10 mouse cellular contexts compared by ENCODE assay signal in genomic region chr7:101650565-101650964, GRCm38 (mm10). TPM values are rescaled to one million over a fixed set of nuclear protein-coding genes. Genes with fewer than 3 reads are reported as not detected.
DNase-seq lines count a peak whose midpoint lies in the region; ATAC-seq and TF ChIP-seq lines count a peak whose summit lies in the region.
"Had no signal": no experiment of that assay in that cellular context is flagged by ENCODE, and none has a peak within 500 bp of the region (broad histone marks: within the 10 kb centered on the region; RNA-seq: fewer than 3 reads in every experiment).

No protein-coding gene starts in this region.

- DNase-seq in adrenal gland, postnatal 36 days = peak; percentile 19 to 36
- DNase-seq in adrenal gland, postnatal 25 days = no peak
- peak in 1 of 2 experiments; percentile 48 for DNase-seq in layer of hippocampus, adult 2 months (ENCODE audit: low spot score in 2 of 2)
- no peak for DNase-seq in layer of hippocampus, adult 18-20 months (ENCODE audit: low spot score in 2 of 2)
- peak; percentile 43 for DNase-seq in A20 (ENCODE audit: low read depth, low spot score)
- peak; percentile 15 for DNase-seq in embryo, embryonic 9.5 days (ENCODE audit: extremely low spot score)
- DNase-seq in spleen, adult 18-20 months = no peak
- DNase-seq: layer of hippocampus, postnatal 36 days had no signal

- no peak for ATAC-seq in frontal cortex, adult (ENCODE audit: low TSS enrichment)

- H3K4me3 ChIP-seq in layer of hippocampus, adult 2 months = no peak overlapping the region
- H3K4me3 ChIP-seq: heart, embryonic 12.5 days had no signal

- TF ChIP-seq CTCF in layer of hippocampus, adult 2 months (conservative IDR thresholded peaks at IDR 0.05) = peak; percentile 81

- H3K27ac ChIP-seq in layer of hippocampus, adult 2 months = no peak overlapping the region

RNA-seq across cellular contexts. Expression of gene Clpb, which starts 12.9 kb away (rescaled TPM):
- total RNA-seq in adrenal gland, postnatal 36 days (2021) = 10 to 100 TPM; 73.1 to 94.5 TPM
- total RNA-seq in adrenal gland, postnatal 25 days (2021) = 68.3 and 75.5 TPM in 2 replicates
- 10 to 100 TPM; 53.5 to 55.0 TPM for total RNA-seq in layer of hippocampus, adult 2 months (2021)
- total RNA-seq in layer of hippocampus, adult 18-20 months (2021) = 10 to 100 TPM; 59.2 to 60.1 TPM

Comparison
In these comparisons a context has a peak if more than half of its experiments do, and no peak if none do; other contexts are left out.
1. DNase-seq: peak in adrenal gland, postnatal 36 days (2 of 2), A20 (single experiment) and embryo, embryonic 9.5 days (single experiment); none in adrenal gland, postnatal 25 days (single experiment), layer of hippocampus, adult 18-20 months (0 of 2) and spleen, adult 18-20 months (0 of 2).